Mouse (Mus musculus): ENCODE results near the gene Tbata. TPM values are rescaled to one million over a fixed set of nuclear protein-coding genes. Genes with fewer than 3 reads are reported as not detected.

The Tbata gene
- total RNA-seq, 4 experiments from 2014 or later = 6.5 to 9.7 (median 9.6) TPM

DNA sequence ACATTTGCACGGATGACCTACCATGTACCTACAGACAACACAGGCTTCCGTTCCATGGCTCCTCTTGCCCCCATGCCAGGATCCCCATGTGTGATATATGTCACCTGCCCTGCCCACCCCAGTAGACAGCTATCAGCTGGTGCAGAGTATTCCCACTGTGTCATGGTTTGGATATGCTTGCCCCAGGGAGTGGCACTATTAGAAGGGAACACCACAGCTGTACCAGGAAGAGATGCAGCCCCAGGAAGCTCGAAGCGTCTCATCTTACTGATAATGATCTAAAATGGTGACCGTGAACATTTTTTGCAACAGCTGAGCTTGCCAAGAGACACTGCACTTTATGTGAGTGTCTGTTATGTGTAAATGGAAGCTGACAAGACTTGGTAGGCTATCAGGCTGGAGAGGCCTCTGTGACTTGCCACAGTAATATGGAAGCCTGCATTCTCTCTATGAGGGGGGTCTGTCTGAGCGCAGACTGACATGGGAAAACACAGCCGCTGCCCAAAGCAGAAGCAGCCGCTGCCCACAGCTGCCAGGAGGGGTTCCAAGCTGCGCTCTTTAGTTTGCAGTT is 36.4 kb downstream of the Tbata start:
- no peak for DNase-seq (ENCODE audit: low spot score in 2 of 2)

DNA sequence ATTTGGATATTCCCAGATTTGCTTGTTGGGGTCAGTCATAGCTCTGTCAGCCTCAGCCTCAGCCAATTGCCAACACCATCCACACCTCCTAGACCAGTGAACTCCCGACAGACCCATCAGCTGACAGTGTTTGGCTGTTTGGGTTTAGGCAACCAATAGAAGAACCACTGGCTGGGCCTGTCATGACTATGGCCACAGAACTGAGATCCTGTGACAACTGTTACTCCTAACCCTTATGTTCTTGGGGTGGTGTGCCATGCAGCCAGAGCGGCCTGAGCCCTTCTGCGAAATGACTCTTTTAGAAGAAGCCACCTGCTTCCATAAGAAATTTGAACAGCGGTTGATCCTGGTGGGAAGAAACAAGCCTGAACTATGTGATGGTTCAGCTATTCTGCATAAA is 39.4 kb downstream of the Tbata start:
- DNase-seq (ENCODE audit: low spot score in 2 of 2) = no peak

DNA sequence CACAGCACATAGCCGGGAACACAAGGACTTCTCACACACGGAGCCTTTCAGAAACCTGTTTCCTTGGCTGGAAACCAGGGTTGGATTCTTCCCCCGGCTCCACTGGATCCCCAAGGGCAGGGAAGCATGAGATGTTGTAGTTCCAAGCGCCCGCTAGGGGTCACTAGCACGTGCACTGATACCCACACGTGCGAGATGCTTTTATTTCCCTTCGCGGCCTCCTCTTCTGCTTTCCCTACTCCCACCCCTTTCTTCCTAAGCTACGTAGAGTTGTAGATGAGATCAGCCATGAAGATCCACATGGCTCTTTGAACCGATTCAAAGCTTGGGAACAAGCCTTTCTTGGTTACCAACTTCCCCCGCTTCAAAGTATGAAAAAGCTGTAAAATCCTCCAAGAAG is 40.0 kb downstream of the Tbata start:
- DNase-seq (ENCODE audit: low spot score in 2 of 2) = peak; percentile 28 to 30

DNA sequence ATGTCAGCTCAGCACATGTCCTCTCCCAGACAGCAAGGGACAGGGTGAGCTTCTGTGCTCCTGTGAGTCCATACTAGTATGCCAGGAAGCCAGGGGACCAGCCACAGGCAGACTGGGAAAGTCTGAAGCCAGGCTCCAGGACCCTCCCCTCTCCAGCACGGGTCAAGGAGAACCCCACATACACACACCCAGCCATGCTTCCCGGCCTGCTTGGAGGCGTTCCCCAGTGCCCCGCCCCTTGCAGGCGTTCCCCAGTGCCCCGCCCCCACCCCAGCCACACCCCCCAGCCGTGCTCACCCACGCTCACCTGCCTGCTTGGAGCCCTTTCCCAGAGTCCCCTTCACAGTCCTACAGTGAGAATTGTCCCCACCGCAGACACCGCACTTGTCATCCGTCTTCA is 41.1 kb downstream of the Tbata start:
- DNase-seq (ENCODE audit: low spot score in 2 of 2) = no peak

DNA sequence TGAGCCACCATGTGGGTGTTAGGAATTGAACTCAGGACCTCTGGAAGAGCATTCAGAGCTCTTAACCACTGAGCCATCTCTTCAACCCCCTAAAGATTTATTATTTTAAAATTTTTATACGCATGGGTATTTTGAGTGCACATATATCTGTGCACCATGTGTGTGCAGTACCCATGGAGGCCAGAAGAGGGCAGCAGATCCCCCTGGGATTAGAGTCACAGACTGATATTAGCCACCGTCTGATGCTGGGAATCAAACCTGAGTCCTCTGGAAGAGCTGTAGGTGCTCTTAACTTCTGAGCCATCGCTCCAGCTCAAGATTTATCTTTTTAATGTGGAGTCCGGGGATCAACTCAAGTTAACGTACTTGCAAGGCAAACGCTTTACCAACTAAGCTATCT is 43.9 kb downstream of the Tbata start:
- DNase-seq (ENCODE audit: low spot score in 2 of 2) = no peak

DNA sequence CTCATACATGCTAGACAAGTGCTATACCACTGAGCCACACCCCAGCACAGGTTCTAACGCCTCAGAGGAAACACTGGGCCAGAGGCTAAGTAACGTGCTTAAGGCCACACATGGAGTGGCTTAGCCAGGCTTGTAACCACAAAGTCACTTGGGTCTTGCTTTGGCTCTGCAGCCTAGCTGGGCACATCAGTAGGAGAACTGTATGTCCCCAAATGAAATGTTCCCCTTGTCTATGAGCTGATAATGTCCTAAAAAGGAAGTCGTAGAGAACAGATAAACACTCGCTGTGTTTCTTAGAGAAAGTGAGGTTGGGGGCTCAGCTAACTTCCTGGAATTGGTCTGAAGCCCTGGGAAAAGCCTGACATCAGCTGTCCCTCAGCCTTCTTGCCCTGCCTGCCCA is 44.4 kb downstream of the Tbata start:
- no peak for DNase-seq (ENCODE audit: low spot score in 2 of 2)

DNA sequence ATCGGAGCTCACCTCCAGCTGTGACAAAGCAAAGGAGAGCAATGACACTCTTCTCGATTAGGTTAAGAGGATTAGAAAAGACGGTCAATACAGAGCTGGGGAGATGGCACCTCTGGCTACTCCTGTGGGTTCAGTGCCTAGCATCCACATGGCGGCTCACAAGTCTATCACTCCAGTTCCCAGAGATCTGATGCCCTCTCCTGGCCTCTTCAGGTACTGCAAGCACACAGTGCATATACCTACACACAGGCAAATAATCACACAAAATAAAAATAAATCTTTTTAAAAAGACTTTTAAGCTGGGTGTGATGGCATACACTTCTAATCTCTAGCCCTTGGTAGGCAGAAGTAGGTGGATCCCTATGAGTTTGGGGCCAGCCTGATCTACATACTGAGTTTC is 47.6 kb downstream of the Tbata start:
- no peak for DNase-seq (ENCODE audit: low spot score in 2 of 2)

DNA sequence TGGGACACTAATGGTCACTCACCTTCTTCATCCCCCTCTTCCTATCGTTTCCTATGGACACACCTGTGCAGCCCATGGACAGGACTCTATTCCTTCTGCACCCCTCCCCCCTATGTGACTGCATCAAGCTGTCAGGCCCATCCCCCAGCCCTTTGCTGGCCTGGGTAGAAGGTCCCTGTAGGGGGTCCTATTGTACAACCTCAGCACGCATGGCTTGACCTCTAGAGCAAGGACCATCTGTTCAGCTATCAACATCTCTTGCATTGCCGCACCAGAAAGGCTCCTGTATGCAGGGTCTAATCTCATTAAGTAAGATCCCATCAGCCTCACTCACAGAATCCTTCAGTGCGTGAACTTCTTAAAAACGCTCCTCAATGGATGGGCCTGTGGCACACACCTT is 53.9 kb downstream of the Tbata start:
- DNase-seq (ENCODE audit: low spot score in 2 of 2) = no peak

DNA sequence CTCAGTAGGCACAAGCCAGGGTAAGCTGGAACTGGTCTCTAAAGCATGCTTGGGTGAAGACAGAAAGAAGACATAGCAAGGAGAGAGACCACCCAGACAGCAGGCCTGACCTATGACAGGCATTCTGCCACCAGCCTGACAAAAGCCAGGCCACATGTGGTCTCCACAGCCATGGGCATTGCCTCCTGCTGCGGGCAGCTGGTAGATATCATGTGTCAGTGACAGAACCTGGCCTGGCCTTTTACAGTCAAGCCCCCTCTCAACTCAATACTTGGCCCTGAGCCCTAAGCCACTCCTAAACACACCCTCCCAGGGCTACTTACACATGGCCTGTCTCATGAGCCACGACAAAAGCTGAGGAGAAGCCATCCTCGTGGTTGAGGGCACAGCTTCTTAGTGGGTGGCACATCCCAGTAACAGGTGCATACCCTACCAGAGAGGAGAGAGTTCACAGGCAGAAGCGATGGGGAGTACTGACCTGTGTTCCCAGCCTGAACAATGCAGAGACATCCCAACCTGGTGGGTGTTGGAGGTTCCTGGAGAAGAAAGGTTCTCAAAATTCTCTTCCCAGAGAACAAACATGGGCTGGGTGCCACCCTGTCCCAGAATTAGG is 55.1 kb downstream of the Tbata start:
- no peak for DNase-seq (ENCODE audit: low spot score in 2 of 2)

DNA sequence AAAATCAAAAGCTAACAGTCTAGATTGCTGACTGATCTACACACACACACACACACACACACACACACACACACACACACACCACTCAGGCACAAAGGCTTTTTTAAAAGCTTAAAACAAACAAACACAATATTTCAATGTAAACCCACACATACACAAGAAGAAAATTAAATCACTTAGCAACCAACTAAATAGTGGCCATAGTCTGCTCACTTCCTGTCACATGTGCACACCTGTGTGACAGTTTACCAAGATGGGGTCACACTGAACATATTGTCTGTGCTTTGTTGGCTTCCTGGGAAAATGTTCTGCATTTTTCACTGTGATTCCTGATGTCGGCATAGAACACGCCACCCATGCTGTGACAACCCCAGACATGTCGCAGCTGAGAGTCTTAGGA is 60.0 kb downstream of the Tbata start:
- DNase-seq (ENCODE audit: low spot score in 2 of 2) = no peak

DNA sequence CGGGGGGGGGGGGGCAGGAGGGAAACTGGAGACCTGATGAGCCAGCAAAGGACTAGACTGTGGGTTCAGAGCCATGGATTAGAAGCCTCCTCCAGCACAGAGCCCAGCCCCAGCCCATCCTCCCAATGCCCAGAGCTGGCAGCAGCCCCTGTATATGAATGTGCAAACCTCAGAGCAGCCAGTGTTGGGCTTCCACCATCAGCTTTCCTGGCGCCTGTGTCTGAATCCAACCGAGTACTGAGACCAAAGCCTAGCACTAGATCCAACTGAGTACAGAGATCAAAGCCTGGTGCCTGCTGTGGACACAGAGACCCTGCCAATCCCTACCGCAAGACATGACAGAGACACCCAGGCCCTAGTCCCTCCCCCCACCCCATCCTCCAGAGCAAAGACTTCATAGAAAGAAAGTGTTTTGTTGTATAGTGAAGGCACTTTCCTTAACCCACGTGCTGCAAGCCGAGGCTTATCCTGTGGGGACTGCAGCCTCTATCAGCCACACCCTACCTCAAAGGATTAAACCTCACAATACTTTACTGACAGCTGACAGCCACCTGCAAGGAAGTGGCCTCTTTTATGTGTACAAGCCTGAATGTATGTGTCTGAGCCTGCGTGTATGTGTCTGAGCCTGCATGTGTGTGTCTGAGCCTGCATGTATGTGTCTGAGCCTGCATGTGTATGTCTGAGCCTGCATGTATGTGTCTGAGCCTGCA is 61.3 kb downstream of the Tbata start:
- DNase-seq (ENCODE audit: low spot score in 2 of 2) = no peak

DNA sequence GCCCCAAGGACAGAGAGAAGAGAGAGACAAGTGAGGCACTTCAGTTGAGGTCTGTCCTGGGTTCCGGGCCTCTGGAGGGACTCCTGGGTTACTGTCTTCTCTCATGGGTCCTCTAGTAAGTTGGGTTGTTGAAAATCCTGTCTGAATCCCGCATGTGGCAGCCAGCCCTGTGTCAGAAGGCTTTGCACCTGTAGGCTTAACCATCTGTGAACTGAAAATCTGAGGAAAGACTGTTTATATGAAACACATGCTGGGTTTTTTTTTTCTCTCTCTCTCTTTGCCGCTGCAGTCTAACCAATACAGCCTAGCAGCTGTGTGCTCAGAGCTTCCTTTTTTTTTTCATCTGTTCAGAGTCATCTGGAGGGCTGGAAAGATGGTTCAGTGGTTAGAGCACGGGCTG is 62.6 kb downstream of the Tbata start:
- no peak for DNase-seq (ENCODE audit: low spot score in 2 of 2)

DNA sequence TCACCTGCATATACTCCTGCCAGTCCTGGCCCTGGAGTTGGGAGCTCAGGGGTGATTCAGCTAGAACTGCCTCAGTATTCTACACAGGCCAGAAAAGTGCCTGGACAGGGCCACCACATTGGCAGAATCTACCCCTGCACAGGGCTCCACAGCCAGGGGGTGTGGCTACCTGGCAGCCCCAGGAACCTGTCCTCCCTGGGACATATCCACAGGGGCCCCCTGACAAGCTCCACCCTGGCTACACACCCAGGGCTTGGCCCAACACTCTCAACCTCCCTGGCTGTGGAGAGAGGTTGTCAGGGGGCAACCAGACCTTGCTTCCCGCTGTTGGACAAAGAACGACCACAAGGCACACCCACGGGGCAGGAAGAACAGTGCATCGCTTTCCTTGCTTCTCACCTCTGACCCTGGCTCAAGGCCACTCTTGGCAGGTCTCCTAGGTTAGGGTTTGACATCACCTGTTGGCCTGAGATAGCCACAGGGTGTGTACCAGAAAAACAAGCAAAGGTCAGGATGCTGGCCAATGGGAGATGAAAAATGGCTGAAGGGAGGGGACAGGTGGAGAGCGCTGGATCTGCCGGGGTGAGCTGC is 64.0 kb downstream of the Tbata start:
- no peak for DNase-seq (ENCODE audit: low spot score in 2 of 2)

DNA sequence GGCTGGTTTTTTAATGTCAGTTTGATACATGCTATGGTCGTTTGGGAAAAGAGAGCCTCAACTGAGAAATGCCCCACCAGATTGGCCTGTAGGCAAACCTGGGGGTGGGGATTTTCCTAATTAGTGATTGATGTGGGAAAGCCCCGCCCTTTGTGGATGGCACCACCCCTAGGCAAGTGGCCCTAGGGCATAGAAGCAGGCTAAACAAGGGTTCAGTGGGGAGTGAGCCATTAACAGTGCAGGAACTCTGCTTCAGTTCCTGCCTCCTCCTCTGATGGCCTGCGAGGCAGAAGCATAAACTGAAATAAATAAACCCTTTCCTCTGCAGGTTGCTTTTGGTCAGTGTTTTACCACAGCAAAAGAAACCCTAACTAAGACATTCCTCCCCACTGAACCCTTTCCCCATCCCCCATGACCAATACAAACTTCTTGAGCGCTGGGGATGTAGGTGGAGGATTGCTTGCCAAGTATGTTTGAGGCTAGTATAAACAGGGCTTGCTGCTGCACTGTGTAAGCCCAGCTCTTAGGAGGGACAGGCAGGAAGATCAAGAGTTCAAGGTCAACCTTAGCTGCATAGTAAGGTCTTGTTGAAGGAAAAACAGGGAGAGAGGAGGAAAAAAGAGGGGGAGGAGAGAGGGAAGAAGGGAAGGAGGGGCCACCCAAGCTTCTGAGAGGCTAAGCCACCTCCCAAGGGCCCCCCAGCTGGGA is 65.1 kb downstream of the Tbata start:
- no peak for DNase-seq (ENCODE audit: low spot score in 2 of 2)

DNA sequence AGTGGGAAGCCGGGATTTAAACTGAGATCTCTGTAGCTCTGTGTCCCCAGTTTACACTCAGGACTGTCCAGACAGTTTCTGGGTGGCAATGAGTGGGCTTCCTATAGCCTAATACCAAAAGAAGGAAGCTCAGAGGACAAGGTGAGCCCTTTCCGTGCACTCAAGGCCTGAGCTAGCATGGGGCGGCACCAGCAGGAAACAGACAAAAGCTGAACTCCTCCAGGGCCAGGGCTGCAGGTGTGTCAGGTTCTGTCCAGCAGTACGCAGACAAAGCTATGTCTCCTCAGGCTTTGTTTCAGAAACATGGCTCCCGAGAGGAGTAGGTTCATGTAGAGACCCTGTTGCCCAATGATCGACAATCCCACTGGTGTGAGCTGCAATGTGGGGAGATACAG is 65.6 kb downstream of the Tbata start:
- no peak for DNase-seq (ENCODE audit: low spot score in 2 of 2)

Small RNA genes within 50 kb of the gene (microRNA-seq; reads per million reads assigned to microRNA genes)
- 0 reads per million in 2 experiments for gene Gm44308

Other genes with a start within 250 kb of the Tbata start
- gene Pcbd1, start 82.6 kb upstream of the Tbata start, total RNA-seq (2022) = 10 to 100 TPM; 12.6 to 14.3 (median 13.6) TPM
- 10 to 100 TPM; 26.6 to 45.7 (median 33.5) TPM for gene Sgpl1, start 24.3 kb upstream of the Tbata start, total RNA-seq (2022)
- gene Adamts14, start 101.5 kb downstream of the Tbata start, total RNA-seq (2022) = 1 to 10 TPM; 1.5 to 2.0 (median 1.8) TPM
- gene Prf1, start 125.9 kb downstream of the Tbata start, total RNA-seq (2022) = not detected
- gene Pald1, start 211.6 kb downstream of the Tbata start, total RNA-seq (2022) = 10 to 100 TPM; 12.8 to 22.5 (median 17.9) TPM
- gene Nodal, start 246.0 kb downstream of the Tbata start, total RNA-seq (2022) = under 1 TPM in 3 of 4 experiments, not detected in 1; 0.22 to 0.30 (median 0.25) TPM

All from layer of hippocampus, adult 8-10 months (tissue).